Mouse (Mus musculus) stomach, postnatal 0 days (tissue): ENCODE measurements around the gene Fam107b. TPM values are rescaled to one million over a fixed set of nuclear protein-coding genes. Genes with fewer than 3 reads are reported as not detected.

Source experiments
- ATAC-seq: fragments of 200-750 bp; cut with Nextera tagmentation; 2 replicates; pipeline ENCODE4 v1.8.0; 2017; ENCODE audit not compliant: low FRiP score, low TSS enrichment
- DNase-seq: peaks from one replicate; pipeline ENCODE4 v3.0.0-alpha.2; 2016; ENCODE audit warnings: low spot score
- H3K27ac ChIP-seq: fragments of 300-500 bp; sonication (generic); replicated peaks from 2 replicates; pipeline ENCODE4 v1.5.1; 2014; ENCODE audit warnings: mild to moderate bottlenecking, control low read depth
- H3K27me3 ChIP-seq: fragments of 300-500 bp; sonication (generic); 2 replicates; pipeline ENCODE4 v1.6.1; 2014; ENCODE audit warnings: low read length; ENCODE audit not compliant: control insufficient read depth, insufficient read depth
- H3K36me3 ChIP-seq: fragments of 300-500 bp; sonication (generic); 2 replicates; pipeline ENCODE4 v1.6.1; 2014; ENCODE audit warnings: low read length, mixed read lengths; ENCODE audit not compliant: control insufficient read depth, insufficient read depth
- H3K4me1 ChIP-seq: fragments of 300-500 bp; sonication (generic); replicated peaks from 2 replicates; pipeline ENCODE4 v1.6.1; 2014; ENCODE audit warnings: antibody characterized with exemption; ENCODE audit not compliant: control insufficient read depth, insufficient read depth
- H3K4me2 ChIP-seq: fragments of 300-500 bp; sonication (generic); replicated peaks from 2 replicates; pipeline ENCODE4 v1.6.1; 2014; ENCODE audit warnings: low read depth, mild to moderate bottlenecking, control low read depth, moderate library complexity
- H3K4me3 ChIP-seq: fragments of 300-500 bp; sonication (generic); 2 replicates; pipeline ENCODE4 v1.5.1; 2014; ENCODE audit warnings: low read depth, low read length, control low read depth
- H3K9ac ChIP-seq: fragments of 300-500 bp; sonication (generic); 2 replicates; pipeline ENCODE4 v1.6.1; 2014; ENCODE audit warnings: mild to moderate bottlenecking, low read length, control low read depth, mixed read lengths
- H3K9me3 ChIP-seq: fragments of 300-500 bp; sonication (generic); 2 replicates; pipeline ENCODE4 v1.6.1; 2016; ENCODE audit warnings: low read length; ENCODE audit not compliant: control insufficient read depth
- CTCF ChIP-seq: IDR thresholded peaks from 2 replicates; pipeline ENCODE4 v1.5.1; 2016; ENCODE audit warnings: antibody characterized with exemption, low read depth, mild to moderate bottlenecking, moderate library complexity
- EP300 ChIP-seq: optimal IDR thresholded peaks from 2 replicates; pipeline ENCODE3; 2016; ENCODE audit warnings: antibody characterized with exemption
- WGBS: fragments of 180-500 bp; shearing (Covaris S2); extraction: QIAGEN DNeasy Blood & Tissue Kit; methylation state at CpG from one replicate; pipeline ENCODE4 v1.1.7; 2014; 5-methylcytosine and 5-hydroxymethylcytosine counted together
- polyA plus RNA-seq: library from polyadenylated mRNA; unstranded; fragments of >200 nt; fragmentation: Nextera tagmentation; extraction: Ambion mirVana; gene quantifications from 2 replicates; pipeline ENCODE4 v1.2.1, GENCODE M21; 2015

Fam107b gene
- polyA plus RNA-seq, 1 experiment from 2014 or later, result 46.4 TPM

DNA sequence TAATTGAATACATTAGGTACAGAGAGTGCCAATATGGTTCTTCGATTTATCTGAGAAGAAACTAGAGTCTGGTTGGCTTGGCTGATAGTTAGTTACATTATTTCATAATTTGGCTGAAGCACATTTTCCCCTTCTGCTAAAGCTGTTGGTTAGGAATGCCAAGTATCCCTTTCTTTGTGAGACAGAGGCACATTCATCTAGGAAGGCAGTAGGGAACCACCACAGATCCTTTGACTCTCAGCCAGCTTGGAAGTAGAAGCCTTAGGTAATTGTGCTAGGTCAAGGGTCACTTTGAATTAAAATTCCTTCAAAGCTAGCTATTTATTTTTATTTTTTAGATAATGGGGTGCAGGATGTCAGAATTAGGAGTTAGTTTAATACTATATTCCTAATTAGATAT is 105.2 kb downstream of the Fam107b start:
- ATAC-seq (no peak), DNase-seq (no peak)
- H3K9me3 ChIP-seq, result no peaks in the 10 kb centered on the region
- H3K27ac ChIP-seq, result no peak overlapping the region
- TF ChIP-seq EP300 (no peak), CTCF (no peak)
- H3K4me2 ChIP-seq, result no peak overlapping the region
- H3K36me3 ChIP-seq, result no peaks in the 10 kb centered on the region
- H3K4me1 ChIP-seq, result no peaks in the 10 kb centered on the region
- no peaks in the 10 kb centered on the region for H3K27me3 ChIP-seq
- no peak overlapping the region for H3K9ac ChIP-seq
- 87% methylated on average over 1 of the region's 1 CpGs for WGBS
- no peak overlapping the region for H3K4me3 ChIP-seq

DNA sequence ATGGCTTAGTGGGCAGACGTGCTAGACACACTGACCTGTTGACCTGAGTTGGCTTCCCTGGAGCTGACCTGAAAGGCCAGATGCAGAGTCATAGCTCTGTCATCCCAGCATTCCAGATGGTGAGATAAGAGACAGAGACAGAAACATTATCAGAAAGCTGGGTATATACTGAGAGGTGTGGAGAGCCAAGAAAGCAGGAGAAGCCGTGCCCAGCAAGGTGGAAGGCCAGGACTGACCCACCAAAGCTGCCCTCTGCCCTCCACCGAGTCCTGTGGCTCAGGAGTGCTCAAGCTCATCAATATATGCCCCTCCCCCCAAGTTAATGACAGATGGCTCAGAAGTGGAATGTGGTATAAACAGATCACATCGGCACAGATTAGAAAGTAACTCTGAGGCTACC is 112.4 kb downstream of the Fam107b start:
- no peaks in the 10 kb centered on the region for H3K4me1 ChIP-seq
- no peak overlapping the region for H3K4me3 ChIP-seq
- TF ChIP-seq EP300, result no peak
- no peak for TF ChIP-seq CTCF
- no peak overlapping the region for H3K9ac ChIP-seq
- DNase-seq (no peak), ATAC-seq (no peak)
- WGBS, result 54% methylated on average over 4 of the region's 4 CpGs
- no peak overlapping the region for H3K27ac ChIP-seq
- no peak overlapping the region for H3K4me2 ChIP-seq
- no peaks in the 10 kb centered on the region for H3K27me3 ChIP-seq
- no peaks in the 10 kb centered on the region for H3K36me3 ChIP-seq
- H3K9me3 ChIP-seq, result no peaks in the 10 kb centered on the region

DNA sequence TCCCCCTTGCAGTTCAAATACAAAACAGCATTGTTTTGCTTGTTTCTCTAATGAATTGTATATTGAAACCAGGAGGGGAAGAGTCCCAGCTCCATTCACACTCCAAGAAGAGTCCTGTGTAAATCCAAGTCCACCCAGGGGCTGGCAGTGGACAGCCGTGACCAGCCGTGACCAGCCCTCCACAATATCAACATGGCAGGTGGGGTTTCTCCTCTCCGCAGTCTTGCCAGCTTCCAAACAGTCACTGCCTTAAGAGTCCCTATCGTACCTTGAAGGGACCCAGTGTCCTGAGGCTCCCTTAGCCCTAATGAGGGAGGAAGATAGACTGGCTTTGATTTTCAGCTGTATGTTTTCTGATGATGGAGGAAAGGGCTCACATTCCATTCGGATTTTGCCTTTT is 113.1 kb downstream of the Fam107b start:
- 67% methylated on average over 5 of the region's 5 CpGs for WGBS
- H3K27ac ChIP-seq, result 0 out of 2 replicates have a peak overlapping the region, but pooled peaks have one; percentile 18
- no peak for ATAC-seq

DNA sequence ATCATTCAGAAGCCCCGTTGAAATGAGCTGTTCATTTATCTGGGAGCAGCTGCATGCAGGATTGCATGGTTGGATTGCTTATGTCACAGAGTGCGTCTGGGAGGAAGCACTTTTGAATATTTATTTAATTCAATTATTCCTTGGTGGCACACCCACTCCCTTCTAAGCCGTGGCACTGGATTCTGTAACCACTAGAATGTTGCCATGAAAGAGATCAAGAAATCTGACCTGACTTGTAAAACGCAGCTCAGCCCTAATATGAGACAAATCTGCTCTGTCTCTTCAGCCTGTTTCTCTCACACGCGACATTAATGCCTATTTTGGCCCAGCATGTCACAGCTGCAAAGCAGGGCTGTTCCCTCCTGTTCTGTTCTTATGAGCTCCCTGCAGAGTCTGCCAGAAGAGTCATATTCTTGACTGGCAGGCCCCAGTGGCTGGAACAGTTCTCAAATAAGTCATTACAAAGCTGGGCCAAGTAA is 113.5 kb downstream of the Fam107b start:
- H3K4me2 ChIP-seq, result no peak overlapping the region
- no peaks in the 10 kb centered on the region for H3K4me1 ChIP-seq
- ATAC-seq, result peak; percentile 53; the same call in 1 of the 2 replicates
- no peaks in the 10 kb centered on the region for H3K9me3 ChIP-seq
- no peak overlapping the region for H3K27ac ChIP-seq
- no peaks in the 10 kb centered on the region for H3K27me3 ChIP-seq
- no peak for TF ChIP-seq EP300
- no peak for TF ChIP-seq CTCF
- DNase-seq, result peak; percentile 19
- 15% methylated on average over 6 of the region's 6 CpGs for WGBS
- H3K4me3 ChIP-seq, result no peak overlapping the region
- H3K36me3 ChIP-seq, result no peaks in the 10 kb centered on the region
- H3K9ac ChIP-seq, result no peak overlapping the region

More for the DNA sequence above, 113.1 kb downstream of the Fam107b start:
- Histone ChIP-seq H3K27me3 (no peaks in the 10 kb centered on the region), H3K9me3 (no peaks in the 10 kb centered on the region), H3K9ac (no peak overlapping the region), H3K4me3 (no peak overlapping the region), H3K36me3 (no peaks in the 10 kb centered on the region), H3K4me2 (no peak overlapping the region), H3K4me1 (no peaks in the 10 kb centered on the region)
- no peak for DNase-seq
- TF ChIP-seq CTCF (no peak), EP300 (no peak)

DNA sequence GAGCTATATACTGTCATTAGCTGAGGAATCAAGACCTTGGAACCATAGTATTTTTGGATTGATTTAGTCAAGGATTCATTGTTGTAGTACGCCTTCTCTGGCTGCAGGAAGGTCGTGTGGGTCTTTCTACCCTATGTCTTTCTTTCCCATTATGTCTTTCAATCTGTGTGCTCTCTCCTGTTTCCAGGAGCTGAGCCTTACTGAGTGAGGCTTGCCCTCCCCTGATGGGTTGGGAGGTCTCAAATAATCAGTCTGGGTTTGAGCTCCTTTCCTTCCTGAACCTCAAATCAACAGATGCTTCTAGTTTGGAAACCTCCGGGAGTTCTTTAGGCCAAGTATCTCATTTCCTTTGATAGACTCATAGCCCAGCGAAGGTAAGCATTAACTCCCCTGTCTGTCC is 119.9 kb downstream of the Fam107b start:
- 76% methylated on average over 4 of the region's 4 CpGs for WGBS
- Histone ChIP-seq H3K9ac (no peak overlapping the region), H3K27me3 (no peaks in the 10 kb centered on the region), H3K9me3 (no peaks in the 10 kb centered on the region), H3K4me3 (no peak overlapping the region), H3K36me3 (no peaks in the 10 kb centered on the region), H3K27ac (no peak overlapping the region), H3K4me1 (no peaks in the 10 kb centered on the region), H3K4me2 (no peak overlapping the region)
- DNase-seq (no peak), ATAC-seq (no peak)
- TF ChIP-seq CTCF, result no peak
- TF ChIP-seq EP300, result no peak

DNA sequence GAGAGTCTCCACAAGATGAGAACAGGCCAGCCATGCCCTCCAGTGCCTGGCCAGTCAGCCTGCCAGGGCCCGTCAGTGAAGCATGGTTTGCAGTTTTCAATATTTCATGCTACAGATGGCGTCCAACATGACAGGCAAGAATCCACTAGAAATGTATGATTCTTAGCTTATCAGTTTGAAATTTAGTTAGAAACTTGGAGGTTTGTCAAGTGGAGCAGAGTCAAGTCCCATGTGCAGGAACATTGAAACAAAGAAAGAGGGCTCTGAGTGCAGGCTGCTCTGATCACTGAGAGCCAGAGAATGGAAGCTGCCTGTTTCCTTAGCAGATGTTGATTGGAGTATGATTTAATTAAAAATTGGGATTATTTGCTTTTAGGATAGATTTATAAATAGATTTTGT is 122.5 kb downstream of the Fam107b start:
- 81% methylated on average over 2 of the region's 2 CpGs for WGBS

More for the DNA sequence above, 122.5 kb downstream of the Fam107b start:
- no peak overlapping the region for H3K4me2 ChIP-seq
- ATAC-seq (no peak), DNase-seq (no peak)
- TF ChIP-seq EP300 (no peak), CTCF (no peak)
- no peaks in the 10 kb centered on the region for H3K36me3 ChIP-seq
- no peaks in the 10 kb centered on the region for H3K9me3 ChIP-seq
- H3K27me3 ChIP-seq, result no peaks in the 10 kb centered on the region
- no peak overlapping the region for H3K27ac ChIP-seq
- no peak overlapping the region for H3K9ac ChIP-seq
- no peak overlapping the region for H3K4me3 ChIP-seq
- H3K4me1 ChIP-seq, result no peaks in the 10 kb centered on the region
